Mouse (Mus musculus) ovary, postnatal 36 days (tissue): ENCODE measurements around the gene Unc93b1.
A peak's percentile ranks its signal among the peaks of the same experiment; 100 is the strongest.
"Not testable (repeated sequence)": the region's sequence is repeated elsewhere in the genome, so short reads cannot be mapped to it uniquely, and the experiment has no call there.

Source experiments
- DNase-seq: peaks from one replicate; pipeline ENCODE4 v3.0.0; 2022; ENCODE audit warnings: low spot score, mixed read lengths

The Unc93b1 gene

GRCm38 (mm10) chr19:3946715-3947114 is 11.7 kb downstream of the Unc93b1 start:
- DNase-seq, result peak; percentile 50

- DNase-seq, result no peak
These were observed 12.8 kb downstream of the Unc93b1 start for GRCm38 (mm10) chr19:3947813-3948212.

GRCm38 (mm10) chr19:3948546-3948945 is 13.6 kb downstream of the Unc93b1 start:
- DNase-seq, result no peak

- DNase-seq, result no peak
These were observed 15.3 kb downstream of the Unc93b1 start for GRCm38 (mm10) chr19:3950331-3950730.

- DNase-seq, result no peak
These were observed 16.5 kb downstream of the Unc93b1 start for GRCm38 (mm10) chr19:3951461-3951860.

GRCm38 (mm10) chr19:3952099-3952498 is 17.1 kb downstream of the Unc93b1 start:
- no peak for DNase-seq

GRCm38 (mm10) chr19:3955033-3955432 is 20.0 kb downstream of the Unc93b1 start:
- DNase-seq, result no peak

- no peak for DNase-seq
These were observed 20.8 kb downstream of the Unc93b1 start for GRCm38 (mm10) chr19:3955804-3956203.

GRCm38 (mm10) chr19:3957296-3958036 is 22.5 kb downstream of the Unc93b1 start:
- DNase-seq, result not testable (repeated sequence)

- no peak for DNase-seq
These were observed 23.5 kb downstream of the Unc93b1 start, which contains the start of gene Aldh3b3 for GRCm38 (mm10) chr19:3958470-3958869. Aldh3b3 (plus strand) TSS chr19:3958645.

GRCm38 (mm10) chr19:3959030-3959429 is 24.0 kb downstream of the Unc93b1 start:
- DNase-seq, result no peak

- no peak for DNase-seq
These were observed 25.2 kb downstream of the Unc93b1 start for GRCm38 (mm10) chr19:3960211-3960610.

GRCm38 (mm10) chr19:3961805-3962204 is 26.8 kb downstream of the Unc93b1 start:
- DNase-seq, result not testable (repeated sequence)

- no peak for DNase-seq
These were observed 27.5 kb downstream of the Unc93b1 start for GRCm38 (mm10) chr19:3962469-3962868.

- no peak for DNase-seq
These were observed 29.0 kb downstream of the Unc93b1 start for GRCm38 (mm10) chr19:3964030-3964429.

- no peak for DNase-seq
These were observed 31.5 kb downstream of the Unc93b1 start for GRCm38 (mm10) chr19:3966330-3967075.

GRCm38 (mm10) chr19:3967258-3967657 is 32.3 kb downstream of the Unc93b1 start:
- DNase-seq, result no peak

GRCm38 (mm10) chr19:3972229-3972628 is 37.2 kb downstream of the Unc93b1 start, which contains the start of gene Aldh3b2:
Aldh3b2 (plus strand) TSS chr19:3972328.
- no peak for DNase-seq

GRCm38 (mm10) chr19:3974608-3975007 is 39.6 kb downstream of the Unc93b1 start:
- not testable (repeated sequence) for DNase-seq

GRCm38 (mm10) chr19:3975866-3976265 is 40.9 kb downstream of the Unc93b1 start:
- DNase-seq, result no peak

- DNase-seq, result peak; percentile 53
These were observed 45.3 kb downstream of the Unc93b1 start for GRCm38 (mm10) chr19:3980309-3980708.

GRCm38 (mm10) chr19:3980917-3981316 is 45.9 kb downstream of the Unc93b1 start:
- DNase-seq, result no peak

GRCm38 (mm10) chr19:3983527-3984200 is 48.7 kb downstream of the Unc93b1 start:
- no peak for DNase-seq
